In the genomic region with DNA sequence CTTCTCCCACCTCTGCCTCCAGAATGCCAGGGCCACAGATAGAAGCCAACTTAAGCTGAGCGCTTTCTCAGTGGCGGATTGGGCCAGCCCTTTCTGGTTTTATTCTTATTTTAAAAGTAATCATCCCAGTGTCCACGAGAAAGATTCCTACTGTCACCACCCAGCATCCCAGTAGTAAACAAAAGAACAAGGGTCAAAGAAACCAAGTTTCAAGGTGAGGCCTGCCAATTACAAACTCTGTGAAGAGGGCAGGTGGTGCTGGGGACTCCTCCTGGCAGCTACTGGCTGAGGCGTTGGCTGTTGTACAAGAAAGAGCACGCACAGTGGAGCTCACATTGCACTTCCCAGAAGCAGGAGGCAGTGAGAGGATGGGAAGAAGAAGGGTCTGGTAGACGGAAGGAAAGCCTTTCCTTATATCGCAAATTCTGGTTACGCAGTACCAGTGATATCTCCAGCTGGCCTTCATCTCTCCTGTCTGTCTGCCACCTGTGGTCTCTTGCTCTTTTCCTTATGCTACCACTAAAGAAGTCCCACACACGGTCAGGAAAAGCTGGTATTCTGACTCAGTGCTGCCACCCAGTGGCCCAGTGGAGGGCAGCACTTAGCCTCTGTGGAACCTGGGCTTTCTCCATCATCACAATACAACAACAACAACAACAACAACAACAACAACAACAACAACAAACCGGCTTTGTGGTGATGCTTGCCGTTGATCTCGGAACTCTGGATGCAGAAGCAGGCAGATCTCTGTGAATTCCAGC, we compare ENCODE assay signal across 8 mouse cellular contexts. TPM values are rescaled to one million over a fixed set of nuclear protein-coding genes. Genes with fewer than 3 reads are reported as not detected.
DNase-seq lines count a peak whose midpoint lies in the region; ATAC-seq lines count a peak whose summit lies in the region.

No protein-coding gene starts in this region.

- H3K36me3 ChIP-seq in limb, embryonic 15.5 days = no peaks in the 10 kb centered on the region
- no peaks in the 10 kb centered on the region for H3K36me3 ChIP-seq in neural tube, embryonic 13.5 days

- H3K4me3 ChIP-seq in limb, embryonic 15.5 days = no peak overlapping the region
- H3K4me3 ChIP-seq in neural tube, embryonic 13.5 days = no peak overlapping the region

- peaks cover 14% of the 10 kb centered on the region for H3K4me1 ChIP-seq in limb, embryonic 15.5 days
- H3K4me1 ChIP-seq in neural tube, embryonic 13.5 days (replicated peaks) = peaks cover 6% of the 10 kb centered on the region; the same call in 1 of the 2 replicates

- H3K27ac ChIP-seq in limb, embryonic 15.5 days = 0 out of 2 replicates have a peak overlapping the region, but pooled peaks have one; percentile 1
- H3K27ac ChIP-seq in neural tube, embryonic 13.5 days (replicated peaks) = no peak overlapping the region

- peak; percentile 47 for DNase-seq in ovary, postnatal 36 days (ENCODE audit: low spot score)
- no peak for DNase-seq in ovary, adult 18-20 months (ENCODE audit: low spot score)
- DNase-seq in c-Kit-negative CD71-positive TER-119-positive erythroid progenitor cells, embryonic 14.5 days (ENCODE audit: low read depth, low spot score) = peak; percentile 6
- DNase-seq in kidney, adult 8-10 months = peak; percentile 21 to 53

- WGBS in limb, embryonic 15.5 days = 32% methylated on average over 12 of the region's 12 CpGs
- WGBS in neural tube, embryonic 13.5 days = 44% methylated on average over 12 of the region's 12 CpGs

- peak; percentile 68; the same call in 1 of the 2 replicates for ATAC-seq in frontal cortex, adult (ENCODE audit: low TSS enrichment)
- ATAC-seq in limb, embryonic 15.5 days (ENCODE audit: insufficient number of reproducible peaks, low FRiP score, low TSS enrichment, low read depth) = no peak
- peak; percentile 34; the same call in 1 of the 2 replicates for ATAC-seq in neural tube, embryonic 13.5 days (ENCODE audit: low read depth)
- no peak for ATAC-seq in monocyte, adult 5-6 weeks (replicated peaks; ENCODE audit: insufficient number of reproducible peaks, low FRiP score, low TSS enrichment, poor library complexity, severe bottlenecking)

- no peak overlapping the region for H3K4me2 ChIP-seq in limb, embryonic 15.5 days
- H3K4me2 ChIP-seq in neural tube, embryonic 13.5 days = no peak overlapping the region

- no peaks in the 10 kb centered on the region for H3K9me3 ChIP-seq in limb, embryonic 15.5 days
- H3K9me3 ChIP-seq in neural tube, embryonic 13.5 days = no peaks in the 10 kb centered on the region

- no peak overlapping the region for H3K9ac ChIP-seq in limb, embryonic 15.5 days
- no peak overlapping the region for H3K9ac ChIP-seq in neural tube, embryonic 13.5 days

- H3K27me3 ChIP-seq in limb, embryonic 15.5 days = peaks cover 3% of the 10 kb centered on the region; the same call in 1 of the 2 replicates
- peaks cover 8% of the 10 kb centered on the region for H3K27me3 ChIP-seq in neural tube, embryonic 13.5 days

RNA-seq across cellular contexts. Expression of a gene that starts 29.0 kb away (rescaled TPM):
- 14.5 and 15.7 TPM in 2 replicates for polyA plus RNA-seq in limb, embryonic 15.5 days (2015; fragmentation: Nextera tagmentation; extraction: Ambion mirVana)
- 1.9 and 3.8 TPM in 2 replicates for polyA plus RNA-seq in neural tube, embryonic 13.5 days (2015; fragmentation: Nextera tagmentation; extraction: Ambion mirVana)
- 0.29 TPM in 1 of 3 replicates, not detected in the others for total RNA-seq in monocyte, adult 5-6 weeks (2017)

Comparison
In these comparisons a context has a peak if more than half of its experiments do, and no peak if none do; other contexts are left out.
1. ATAC-seq: peak in frontal cortex, adult (single experiment) and neural tube, embryonic 13.5 days (single experiment); none in limb, embryonic 15.5 days (single experiment) and monocyte, adult 5-6 weeks (single experiment).